Mouse (Mus musculus): ENCODE measurements around the gene Mfn2. TPM values are rescaled to one million over a fixed set of nuclear protein-coding genes. Genes with fewer than 3 reads are reported as not detected.
"Not testable (repeated sequence)": the region's sequence is repeated elsewhere in the genome, so short reads cannot be mapped to it uniquely, and the experiment has no call there.

Gene Mfn2
- polyA plus RNA-seq, 1 experiment from 2014 or later, result 27.1 TPM

GRCm38 (mm10) chr4:147866056-147866455 lies 38.4 kb downstream of the Mfn2 start:
- H3K4me1 ChIP-seq, result peaks cover 41% of the 10 kb centered on the region
- WGBS (ENCODE audit: insufficient replicate concordance), result 88% methylated on average over 9 of the region's 9 CpGs
- H3K27me3 ChIP-seq (replicated peaks), result no peaks in the 10 kb centered on the region
- H3K9me3 ChIP-seq (replicated peaks), result no peaks in the 10 kb centered on the region
- no peak for ATAC-seq
- H3K27ac ChIP-seq, result no peak overlapping the region
- no peak overlapping the region for H3K4me2 ChIP-seq
- H3K4me3 ChIP-seq, result no peak overlapping the region
- H3K36me3 ChIP-seq, result peaks cover 59% of the 10 kb centered on the region
- no peak overlapping the region for H3K9ac ChIP-seq

- peaks cover 59% of the 10 kb centered on the region for H3K36me3 ChIP-seq
- ATAC-seq, result no peak
- no peak overlapping the region for H3K9ac ChIP-seq
- H3K9me3 ChIP-seq (replicated peaks), result no peaks in the 10 kb centered on the region
- H3K4me1 ChIP-seq, result peaks cover 36% of the 10 kb centered on the region
- WGBS (ENCODE audit: insufficient replicate concordance), result 85% methylated on average over 6 of the region's 6 CpGs
- no peak overlapping the region for H3K4me2 ChIP-seq
- no peaks in the 10 kb centered on the region for H3K27me3 ChIP-seq (replicated peaks)
- H3K27ac ChIP-seq, result no peak overlapping the region
- H3K4me3 ChIP-seq, result no peak overlapping the region
These were observed 38.9 kb downstream of the Mfn2 start for GRCm38 (mm10) chr4:147865651-147866050.

- no peaks in the 10 kb centered on the region for H3K9me3 ChIP-seq (replicated peaks)
- H3K27me3 ChIP-seq (replicated peaks), result no peaks in the 10 kb centered on the region
- no peak overlapping the region for H3K27ac ChIP-seq
- no peak for ATAC-seq
- H3K9ac ChIP-seq, result no peak overlapping the region
- peaks cover 62% of the 10 kb centered on the region for H3K36me3 ChIP-seq
- peaks cover 14% of the 10 kb centered on the region for H3K4me1 ChIP-seq
- no peak overlapping the region for H3K4me2 ChIP-seq
- 76% methylated on average over 3 of the region's 3 CpGs for WGBS (ENCODE audit: insufficient replicate concordance)
- no peak overlapping the region for H3K4me3 ChIP-seq
These were observed 42.5 kb downstream of the Mfn2 start for GRCm38 (mm10) chr4:147862051-147862450.

- Histone ChIP-seq H3K4me1 (peaks cover 29% of the 10 kb centered on the region), H3K4me2 (no peak overlapping the region), H3K9me3 (replicated peaks) (no peaks in the 10 kb centered on the region), H3K27me3 (replicated peaks) (no peaks in the 10 kb centered on the region), H3K4me3 (no peak overlapping the region), H3K27ac (no peak overlapping the region), H3K36me3 (no peaks in the 10 kb centered on the region), H3K9ac (no peak overlapping the region)
- WGBS (ENCODE audit: insufficient replicate concordance), result 67% methylated on average over 2 of the region's 2 CpGs
- no peak for ATAC-seq
These were observed 53.7 kb downstream of the Mfn2 start for GRCm38 (mm10) chr4:147850776-147851175.

- H3K9me3 ChIP-seq (replicated peaks), result no peaks in the 10 kb centered on the region
- H3K27me3 ChIP-seq (replicated peaks), result no peaks in the 10 kb centered on the region
- peaks cover 29% of the 10 kb centered on the region for H3K4me1 ChIP-seq
These were observed 55.9 kb downstream of the Mfn2 start for GRCm38 (mm10) chr4:147848584-147848991.

GRCm38 (mm10) chr4:147847614-147848583 lies 56.6 kb downstream of the Mfn2 start, which contains the start of gene Zfp933:
TSS of gene Zfp933 (minus strand) at chr4:147848366.
- 1% methylated on average over 23 of the region's 23 CpGs for WGBS (ENCODE audit: insufficient replicate concordance)
- no peaks in the 10 kb centered on the region for H3K9me3 ChIP-seq (replicated peaks)
- peak within 1 kb of the TSS; percentile 68 for H3K9ac ChIP-seq
- H3K27ac ChIP-seq, result peak within 1 kb of the TSS; percentile 72
- peak within 1 kb of the TSS; percentile 79 for H3K4me2 ChIP-seq
- peak; percentile 83 for ATAC-seq
- H3K4me1 ChIP-seq, result peaks cover 29% of the 10 kb centered on the region
- H3K36me3 ChIP-seq, result peaks cover 16% of the 10 kb centered on the region
- H3K4me3 ChIP-seq, result peak within 1 kb of the TSS; percentile 65
- H3K27me3 ChIP-seq (replicated peaks), result no peaks in the 10 kb centered on the region

More at GRCm38 (mm10) chr4:147848584-147848991, 55.9 kb downstream of the Mfn2 start:
- ATAC-seq, result peak; percentile 69
- Histone ChIP-seq H3K27ac (peak overlapping the region; percentile 72), H3K4me3 (peak overlapping the region; percentile 65), H3K9ac (peak overlapping the region; percentile 68), H3K4me2 (peak overlapping the region; percentile 79), H3K36me3 (peaks cover 9% of the 10 kb centered on the region)
- WGBS (ENCODE audit: insufficient replicate concordance), result 9% methylated on average over 4 of the region's 4 CpGs

GRCm38 (mm10) chr4:147842871-147843270 lies 61.6 kb downstream of the Mfn2 start:
- Histone ChIP-seq H3K4me2 (no peak overlapping the region), H3K27ac (no peak overlapping the region)

GRCm38 (mm10) chr4:147839282-147839681 lies 65.2 kb downstream of the Mfn2 start:
- not testable (repeated sequence) for H3K4me2 ChIP-seq; H3K9ac ChIP-seq; H3K4me1 ChIP-seq; H3K9me3 ChIP-seq (replicated peaks); H3K27ac ChIP-seq; H3K4me3 ChIP-seq; ATAC-seq; H3K27me3 ChIP-seq (replicated peaks)
- peaks cover 38% of the 10 kb centered on the region for H3K36me3 ChIP-seq
- WGBS (ENCODE audit: insufficient replicate concordance), result 94% methylated on average over 20 of the region's 26 CpGs

More at GRCm38 (mm10) chr4:147842871-147843270, 61.6 kb downstream of the Mfn2 start:
- 84% methylated on average over 3 of the region's 3 CpGs for WGBS (ENCODE audit: insufficient replicate concordance)
- H3K9me3 ChIP-seq (replicated peaks), result peaks cover 4% of the 10 kb centered on the region
- no peak overlapping the region for H3K9ac ChIP-seq
- H3K4me1 ChIP-seq, result peaks cover 13% of the 10 kb centered on the region
- no peak for ATAC-seq
- no peak overlapping the region for H3K4me3 ChIP-seq
- no peaks in the 10 kb centered on the region for H3K27me3 ChIP-seq (replicated peaks)
- peaks cover 43% of the 10 kb centered on the region for H3K36me3 ChIP-seq

GRCm38 (mm10) chr4:147824389-147824788 lies 80.1 kb downstream of the Mfn2 start:
- no peaks in the 10 kb centered on the region for H3K4me1 ChIP-seq
- no peak overlapping the region for H3K27ac ChIP-seq
- H3K9me3 ChIP-seq (replicated peaks), result peaks cover 37% of the 10 kb centered on the region
- ATAC-seq, result no peak
- H3K4me2 ChIP-seq, result no peak overlapping the region
- 72% methylated on average over 4 of the region's 4 CpGs for WGBS (ENCODE audit: insufficient replicate concordance)
- peaks cover 53% of the 10 kb centered on the region for H3K36me3 ChIP-seq
- no peaks in the 10 kb centered on the region for H3K27me3 ChIP-seq (replicated peaks)
- H3K4me3 ChIP-seq, result no peak overlapping the region
- H3K9ac ChIP-seq, result no peak overlapping the region

Other genes with a start within 250 kb of the Mfn2 start
- gene Zfp534, start 202.2 kb downstream of the Mfn2 start, polyA plus RNA-seq (2016; fragmentation: Nextera tagmentation; extraction: Ambion mirVana), result not detected in 2 replicates
- gene Zfp984, start 94.9 kb downstream of the Mfn2 start, polyA plus RNA-seq (2016; fragmentation: Nextera tagmentation; extraction: Ambion mirVana), result 7.2 and 8.3 TPM in 2 replicates
- 1.4 and 1.5 TPM in 2 replicates for gene Zfp933, start 56.3 kb downstream of the Mfn2 start, polyA plus RNA-seq (2016; fragmentation: Nextera tagmentation; extraction: Ambion mirVana)
- gene Miip, start 35.9 kb downstream of the Mfn2 start, polyA plus RNA-seq (2016; fragmentation: Nextera tagmentation; extraction: Ambion mirVana), result 34.6 and 36.0 TPM in 2 replicates
- 3.8 and 4.1 TPM in 2 replicates for gene Fv1, start 35.7 kb downstream of the Mfn2 start, polyA plus RNA-seq (2016; fragmentation: Nextera tagmentation; extraction: Ambion mirVana)
- gene Plod1, start 32.1 kb upstream of the Mfn2 start, polyA plus RNA-seq (2016; fragmentation: Nextera tagmentation; extraction: Ambion mirVana), result 26.4 TPM in 2 replicates
- gene 2510039O18Rik, start 36.2 kb upstream of the Mfn2 start, polyA plus RNA-seq (2016; fragmentation: Nextera tagmentation; extraction: Ambion mirVana), result 19.1 and 21.0 TPM in 2 replicates
- gene Nppb, start 81.1 kb upstream of the Mfn2 start, polyA plus RNA-seq (2016; fragmentation: Nextera tagmentation; extraction: Ambion mirVana), result not detected in 2 replicates
- 1.3 and 2.0 TPM in 2 replicates for gene Nppa, start 96.0 kb upstream of the Mfn2 start, polyA plus RNA-seq (2016; fragmentation: Nextera tagmentation; extraction: Ambion mirVana)
- gene Clcn6, start 134.1 kb upstream of the Mfn2 start, polyA plus RNA-seq (2016; fragmentation: Nextera tagmentation; extraction: Ambion mirVana), result 2.1 and 2.4 TPM in 2 replicates
- gene Mthfr, start 134.4 kb upstream of the Mfn2 start, polyA plus RNA-seq (2016; fragmentation: Nextera tagmentation; extraction: Ambion mirVana), result 14.0 and 14.7 TPM in 2 replicates
- 12.3 and 12.5 TPM in 2 replicates for gene Agtrap, start 183.3 kb upstream of the Mfn2 start, polyA plus RNA-seq (2016; fragmentation: Nextera tagmentation; extraction: Ambion mirVana)
- 24.2 and 25.5 TPM in 2 replicates for gene Mad2l2, start 225.7 kb upstream of the Mfn2 start, polyA plus RNA-seq (2016; fragmentation: Nextera tagmentation; extraction: Ambion mirVana)
- 0.08 TPM in 2 replicates for gene Draxin, start 226.0 kb upstream of the Mfn2 start, polyA plus RNA-seq (2016; fragmentation: Nextera tagmentation; extraction: Ambion mirVana)
- gene Fbxo6, start 247.4 kb upstream of the Mfn2 start, polyA plus RNA-seq (2016; fragmentation: Nextera tagmentation; extraction: Ambion mirVana), result 20.5 and 28.7 TPM in 2 replicates